Mouse (Mus musculus) frontal cortex, postnatal 10 days (tissue): ENCODE measurements around the gene Smim14.
A peak's percentile ranks its signal among the peaks of the same experiment; 100 is the strongest.

ENCODE experiments used
- DNase-seq, 2 experiments: peaks; one replicate each; pipeline ENCODE4 v3.0.0; 2022; ENCODE audit warnings: low spot score in 2 of 2, mixed read lengths in 1 of 2

The Smim14 gene

DNA sequence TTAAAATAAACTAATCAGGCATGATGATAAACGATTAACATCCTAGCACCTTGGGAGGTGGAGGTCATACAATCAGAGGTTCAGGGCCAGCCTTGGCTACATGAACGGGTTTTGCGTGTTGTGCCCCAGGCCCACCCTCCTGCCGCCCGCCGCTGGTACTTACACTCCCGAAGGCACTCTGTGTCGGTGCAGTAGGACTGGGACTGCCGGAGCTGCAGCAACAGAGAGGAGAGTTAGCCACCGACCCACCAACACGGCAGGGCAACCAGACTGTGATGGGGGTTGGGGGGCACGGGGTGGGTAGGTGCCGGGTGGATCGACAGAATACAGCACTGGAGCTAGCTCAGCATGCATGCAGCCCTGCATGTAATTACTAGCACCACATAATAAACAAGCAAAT is 76.6 kb downstream of the Smim14 start:
- no peak for DNase-seq

DNA sequence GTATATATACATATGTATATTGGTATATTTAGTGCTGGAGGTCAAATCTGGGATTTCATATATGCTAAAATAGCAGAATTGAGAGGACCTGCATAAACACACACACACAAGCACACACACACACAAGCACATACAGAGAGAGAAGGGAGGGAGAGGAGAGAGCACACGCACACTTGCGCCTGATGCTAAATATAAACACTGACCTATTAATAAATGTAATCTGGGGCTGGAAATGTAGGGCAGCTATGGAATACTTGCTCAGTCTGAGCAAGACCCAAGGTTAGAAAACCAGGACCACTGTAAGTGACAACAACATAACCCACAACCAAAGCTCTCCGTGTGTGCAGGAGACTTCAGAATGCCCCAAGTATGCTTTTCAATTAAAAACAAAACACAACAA is 77.5 kb downstream of the Smim14 start:
- no peak for DNase-seq

DNA sequence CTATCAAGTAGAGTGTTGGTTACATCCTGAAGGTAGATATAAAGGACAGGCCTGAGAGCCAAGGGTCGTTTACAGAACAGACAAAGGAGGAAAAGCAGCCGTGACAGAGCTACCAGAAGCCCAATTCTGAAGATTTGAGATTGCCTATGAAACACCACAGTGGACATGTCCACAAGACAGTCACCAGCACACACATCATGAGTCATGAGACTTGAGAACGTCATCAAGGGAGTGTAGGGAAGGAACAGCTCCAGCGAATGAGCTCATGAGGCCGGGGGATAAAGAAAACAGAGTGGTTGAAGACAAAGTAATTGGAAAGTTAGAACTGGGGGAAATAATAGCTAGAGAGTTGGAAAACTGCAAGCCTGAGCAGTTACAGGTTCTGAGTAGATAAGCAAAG is 79.1 kb downstream of the Smim14 start:
- no peak for DNase-seq

DNA sequence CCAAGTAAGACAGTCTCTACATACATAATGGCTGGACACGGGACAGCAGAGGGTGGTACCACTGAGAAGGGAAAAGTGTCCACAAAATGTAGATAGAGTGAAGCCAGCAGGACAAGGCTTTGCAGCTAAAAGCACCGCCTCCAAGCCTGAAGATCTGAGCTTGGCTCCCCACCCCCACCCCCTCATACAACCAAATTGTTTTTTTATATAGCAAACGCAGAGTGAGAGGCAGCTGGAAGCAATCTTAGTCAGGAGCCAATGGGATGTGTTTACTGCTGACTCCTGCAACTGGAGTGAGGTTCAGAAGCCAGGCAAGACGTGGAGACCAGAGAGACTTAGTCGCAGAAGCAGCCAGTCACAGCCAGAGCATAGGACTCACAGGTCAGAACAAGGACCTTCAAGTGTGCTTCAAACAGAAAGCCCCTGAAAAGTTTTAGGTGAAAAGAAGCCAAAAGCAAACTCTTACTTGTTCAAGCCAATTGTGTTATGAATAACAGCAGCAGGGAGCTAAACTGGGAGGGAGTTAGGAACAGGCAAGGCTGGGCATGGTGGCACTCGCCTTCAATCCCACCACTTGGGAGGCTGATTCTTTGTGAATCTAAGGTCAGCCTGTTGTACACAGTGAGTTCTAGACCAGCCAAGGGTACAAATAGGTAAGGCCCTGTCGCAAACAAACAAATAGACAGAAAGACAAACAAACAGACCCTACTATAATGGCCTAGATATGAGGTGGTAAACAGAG is 79.7 kb downstream of the Smim14 start:
- no peak for DNase-seq

DNA sequence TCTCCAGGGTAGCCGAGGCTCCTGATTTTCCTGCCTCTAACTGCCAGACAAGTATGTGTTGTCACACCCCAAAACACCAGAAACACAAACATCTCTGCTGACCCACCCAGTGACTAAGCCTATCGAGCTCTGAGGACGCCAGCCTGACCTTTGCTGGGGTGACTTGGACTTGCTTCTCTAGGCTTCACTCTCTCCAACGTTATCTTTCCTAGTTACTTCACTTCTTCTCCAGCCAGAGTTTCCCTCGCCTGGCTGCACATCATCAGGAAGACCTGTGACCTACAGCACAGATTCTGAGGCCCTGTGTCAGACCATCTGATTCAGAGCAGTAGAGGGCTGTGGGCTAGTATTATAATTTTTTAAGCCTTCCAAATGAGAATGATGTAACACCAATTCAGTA is 82.2 kb downstream of the Smim14 start:
- no peak for DNase-seq

DNA sequence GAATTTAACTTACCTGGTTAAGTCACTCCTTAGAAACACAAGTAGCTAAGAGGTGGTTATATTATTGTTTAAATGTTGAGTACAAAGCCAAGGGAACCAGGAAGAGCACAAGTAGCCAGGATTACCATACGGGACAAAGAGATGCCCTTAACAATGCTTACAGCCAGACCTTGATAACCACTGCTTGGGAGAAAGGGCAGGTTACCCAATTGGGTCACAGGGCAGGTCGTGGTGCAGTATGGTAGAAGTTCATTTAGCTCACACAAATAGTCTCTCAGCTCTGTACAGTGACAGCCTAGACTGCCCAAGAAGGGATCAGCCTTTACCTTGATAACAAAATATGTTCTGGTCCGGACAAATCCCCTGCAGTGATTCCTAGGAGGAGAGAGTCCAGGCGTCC is 88.0 kb downstream of the Smim14 start:
- DNase-seq, result no peak

DNA sequence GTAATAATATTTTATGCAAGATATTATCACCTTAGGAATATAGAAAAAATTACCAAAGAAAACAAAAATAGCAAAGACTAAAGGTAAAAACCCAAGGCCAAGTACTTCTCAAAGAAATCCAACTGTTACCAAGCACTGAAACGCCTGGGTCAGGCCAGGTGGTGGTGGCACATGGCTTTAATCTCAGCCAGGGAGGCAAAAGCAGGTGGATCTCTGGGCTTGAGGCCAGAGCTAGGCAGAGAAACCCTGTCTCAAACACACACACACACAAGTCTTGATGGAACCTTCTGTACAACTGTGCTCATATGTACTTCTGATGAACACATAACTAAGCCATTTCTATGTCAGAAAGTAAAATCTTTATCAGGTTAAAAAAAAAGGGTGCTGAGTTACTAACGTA is 89.2 kb downstream of the Smim14 start:
- DNase-seq, result no peak

DNA sequence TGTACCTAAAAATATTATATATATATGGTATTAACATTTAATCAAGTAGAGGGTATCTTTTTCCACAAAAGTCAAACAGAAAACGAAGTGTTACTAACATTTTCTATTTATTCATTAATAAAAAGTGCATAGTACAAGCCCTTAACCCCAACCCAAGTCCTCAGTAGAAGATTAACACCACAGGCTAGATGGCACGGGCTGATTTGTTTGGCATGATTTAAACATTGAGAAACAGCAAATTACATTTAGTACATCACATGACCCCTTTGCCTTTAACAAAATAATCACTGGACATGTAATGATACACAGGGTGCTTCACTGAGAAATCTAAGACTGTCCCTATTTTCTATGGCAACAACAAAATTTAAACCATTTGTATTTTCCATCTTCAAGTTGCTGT is 90.2 kb downstream of the Smim14 start:
- DNase-seq, result no peak

DNA sequence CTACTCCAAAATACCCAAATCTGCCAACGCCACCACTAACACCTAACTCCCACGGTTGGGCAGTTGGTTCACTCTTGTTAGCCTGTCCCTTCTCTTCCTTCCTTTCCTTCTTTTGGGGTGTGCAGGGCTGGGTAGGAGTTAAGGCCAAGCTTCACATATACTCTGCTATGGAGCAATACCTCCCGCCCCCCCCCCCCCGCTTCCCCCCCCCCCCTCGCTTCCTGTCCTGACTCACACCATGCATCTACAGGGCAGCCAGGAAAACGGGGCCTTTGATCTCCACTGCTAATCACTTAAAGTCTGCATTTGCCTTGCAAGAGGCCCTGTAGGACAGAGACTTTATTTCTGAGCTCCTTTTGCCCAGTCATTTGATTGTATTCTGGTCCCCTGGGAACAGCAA is 92.0 kb downstream of the Smim14 start:
- no peak for DNase-seq

DNA sequence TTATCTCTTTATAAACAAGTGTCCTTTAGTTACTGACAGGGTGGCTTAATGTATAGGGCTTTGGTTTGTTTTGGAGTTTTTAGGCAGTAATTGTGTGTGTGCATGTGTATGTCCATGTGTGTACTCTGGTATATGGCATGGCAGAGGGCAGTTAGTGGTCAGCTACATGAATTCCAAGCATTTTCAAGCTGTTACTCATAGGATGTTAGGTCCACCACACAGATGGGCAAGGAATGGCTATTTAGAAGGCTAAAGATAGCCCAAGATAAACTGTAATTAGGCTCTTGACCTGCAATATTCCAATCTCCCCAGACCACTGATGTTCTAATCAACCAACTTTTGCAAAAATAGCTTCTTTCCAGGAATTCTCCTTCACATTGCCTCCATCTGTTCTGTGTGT is 98.9 kb downstream of the Smim14 start:
- DNase-seq, result no peak

DNA sequence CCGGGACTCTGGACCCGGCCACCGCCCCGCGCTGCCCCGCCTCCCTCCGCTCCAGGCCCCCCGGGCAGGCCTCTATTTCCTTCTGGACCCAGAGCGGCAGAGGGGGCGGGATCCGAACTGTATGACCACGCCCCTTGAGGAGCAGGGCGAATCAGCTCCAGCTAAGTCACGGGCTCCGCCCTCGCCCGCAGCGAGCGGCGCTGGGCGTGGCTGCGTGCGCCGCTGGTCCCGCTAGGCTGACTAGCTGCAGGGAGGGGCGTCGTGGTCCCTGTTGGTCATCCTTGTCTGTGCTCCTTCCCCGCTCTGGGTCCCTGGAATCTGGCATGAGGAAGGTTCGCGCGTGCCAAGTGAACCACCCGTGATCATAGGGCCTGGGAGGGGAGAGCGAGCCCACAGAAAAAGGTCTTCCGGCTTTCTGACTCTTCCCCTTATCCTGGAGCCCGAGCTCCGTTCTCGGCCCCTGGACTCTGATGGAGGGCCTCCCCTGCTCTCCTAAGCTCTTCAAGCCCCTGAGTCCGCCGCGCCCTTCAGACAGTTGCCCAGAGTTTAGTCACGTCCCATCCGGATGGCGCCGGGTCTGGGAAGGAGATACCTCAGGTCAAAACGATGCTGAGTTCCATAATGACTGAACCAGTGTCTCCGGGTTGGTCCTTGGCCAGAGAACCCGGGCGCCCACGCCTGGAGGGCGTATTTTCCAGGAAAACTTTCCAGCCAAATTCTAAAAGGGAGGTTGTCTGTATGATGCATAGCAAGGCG is 101.0 kb downstream of the Smim14 start, which contains the start of gene Ugdh:
Gene Ugdh, minus strand, starts transcription at position 144 of the 756 bp plus-strand sequence.
- peak; percentile 95 to 96 for DNase-seq

DNA sequence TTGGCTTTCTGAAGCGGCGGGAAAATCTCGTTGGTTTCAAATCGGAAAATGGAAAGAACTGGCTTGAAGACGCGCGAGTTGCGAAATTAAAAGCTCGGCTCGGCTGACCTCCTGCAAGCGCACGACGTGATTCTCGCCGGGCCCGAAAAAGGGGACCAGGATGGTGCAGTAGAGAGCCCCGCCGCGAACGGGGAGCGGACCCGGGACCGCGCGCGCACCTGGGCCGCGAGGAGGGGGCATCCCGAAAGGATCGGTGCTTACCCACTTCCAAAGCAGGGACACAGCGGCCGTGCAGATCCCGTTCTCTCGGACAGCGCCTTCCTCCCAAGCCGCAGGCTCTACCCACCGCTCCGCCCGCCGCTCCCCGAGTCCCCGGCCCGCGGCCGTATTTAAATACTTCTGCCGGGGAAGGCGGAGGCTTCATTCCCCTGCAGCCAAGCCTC is 101.6 kb downstream of the Smim14 start:
- no peak for DNase-seq

DNA sequence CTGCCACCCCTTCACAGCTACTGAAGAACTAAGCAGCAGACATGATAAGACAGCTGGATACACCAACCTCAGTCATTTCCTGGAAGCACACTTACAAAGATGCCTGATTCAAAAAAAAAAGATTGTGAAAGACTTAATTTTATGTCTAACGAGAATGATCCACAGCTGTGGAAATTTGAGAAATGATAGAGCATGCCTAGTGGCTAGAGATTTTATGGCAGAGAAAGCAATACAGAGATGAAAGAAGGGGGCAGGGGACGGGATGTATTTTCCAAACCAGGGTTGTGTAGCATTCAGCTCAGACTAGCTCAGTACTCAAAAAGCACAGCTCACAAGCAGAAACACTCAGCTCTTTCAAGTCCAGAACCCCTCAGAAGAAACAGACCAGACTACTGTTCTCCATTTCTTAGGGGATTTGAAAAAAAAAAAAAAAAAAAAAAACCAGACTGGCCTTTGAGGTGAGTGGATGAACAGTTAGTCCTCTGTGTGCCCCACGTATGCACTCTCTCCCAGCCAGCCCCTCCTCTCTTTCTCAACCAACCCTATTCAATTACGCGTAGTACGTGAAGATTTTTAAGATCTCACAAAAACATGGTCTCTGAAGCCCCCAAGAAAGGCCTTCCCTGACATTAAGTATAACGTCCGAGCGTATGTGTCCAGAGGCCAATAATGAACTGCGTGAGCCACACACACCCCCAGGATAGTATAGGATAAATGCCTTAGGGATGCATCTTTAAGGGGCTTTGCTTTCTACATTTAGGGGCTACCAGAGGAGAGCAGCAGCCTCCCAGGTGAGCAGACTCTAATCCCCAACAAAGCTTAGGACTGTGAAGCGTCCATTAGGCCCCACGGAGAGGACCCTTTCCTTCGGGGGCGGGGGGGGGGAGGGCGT is 102.3 kb downstream of the Smim14 start:
- DNase-seq, result peak; percentile 24 to 25

DNA sequence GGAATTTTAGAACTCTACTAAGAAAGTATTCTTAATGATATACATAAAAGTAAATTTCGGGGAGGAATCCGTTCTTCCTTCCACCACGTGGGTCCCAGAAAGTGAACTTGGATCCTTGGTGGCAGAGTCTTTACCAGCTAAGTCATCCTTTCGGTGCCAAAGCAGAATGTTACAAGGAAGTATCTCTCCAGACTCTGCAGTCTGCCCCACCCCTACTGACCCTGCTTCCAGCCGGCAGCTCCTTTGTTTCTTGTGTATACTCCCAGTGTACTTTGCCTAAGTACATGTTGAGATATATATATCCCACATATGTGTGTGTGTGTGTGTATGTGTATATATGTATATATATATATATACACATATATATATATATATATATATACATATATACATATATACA is 107.5 kb downstream of the Smim14 start:
- no peak for DNase-seq

DNA sequence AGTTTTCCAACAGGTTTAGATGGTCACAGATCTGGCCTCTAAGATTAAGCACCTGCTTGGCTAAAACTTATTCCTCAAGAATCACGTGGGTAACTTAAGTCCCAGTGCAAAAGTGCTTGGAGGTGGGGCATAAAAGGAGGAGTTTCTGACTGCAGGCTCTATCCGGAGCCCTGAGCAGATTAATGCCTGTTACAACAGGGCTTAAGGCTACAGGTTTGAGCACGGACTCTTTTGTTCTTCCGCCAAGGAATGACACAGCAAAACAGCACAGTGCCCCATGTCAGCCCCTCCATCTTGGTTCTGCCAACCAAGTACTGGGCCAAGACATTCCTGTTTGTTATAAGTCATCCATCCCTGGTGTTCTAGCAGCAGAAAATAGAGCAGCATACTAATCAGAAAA is 108.7 kb downstream of the Smim14 start:
- DNase-seq, result no peak

DNA sequence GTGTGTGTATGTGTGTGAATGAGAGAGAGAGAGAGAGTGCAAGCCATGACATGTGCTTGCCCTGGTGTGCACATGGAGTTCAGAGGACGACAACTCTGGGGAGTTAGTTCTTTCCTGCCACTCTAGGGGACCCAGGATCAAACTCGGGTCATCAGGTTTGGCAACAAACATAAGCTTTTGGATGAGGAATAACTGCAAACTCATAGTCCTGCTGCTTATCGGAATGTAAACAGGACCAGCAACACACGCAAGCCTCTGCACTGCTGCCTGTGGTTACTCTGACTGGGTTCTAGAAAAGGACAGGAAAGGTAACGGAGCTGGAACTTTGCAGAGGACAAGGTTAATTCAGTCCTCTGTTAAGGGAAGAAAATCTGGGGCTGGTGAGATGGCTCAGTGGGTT is 111.7 kb downstream of the Smim14 start:
- DNase-seq, result no peak

DNA sequence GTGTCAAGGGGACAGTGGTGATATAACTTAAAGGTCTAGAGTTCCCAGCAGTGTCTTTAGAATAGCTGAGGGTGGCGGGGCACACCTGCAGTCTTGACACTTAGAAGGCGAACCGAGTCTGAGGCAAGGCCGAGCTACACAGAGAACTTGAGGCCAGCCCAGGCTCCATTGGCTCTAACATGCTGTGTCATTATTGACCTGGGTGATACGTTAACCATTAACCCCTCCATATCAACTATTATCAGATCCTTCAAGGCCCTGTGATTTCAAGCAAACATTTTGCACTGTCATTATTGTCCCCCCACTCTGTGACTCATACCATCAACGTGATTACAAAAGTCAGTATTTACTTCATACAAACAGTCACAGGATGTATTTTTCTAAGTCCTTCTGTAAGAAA is 112.8 kb downstream of the Smim14 start:
- no peak for DNase-seq

DNA sequence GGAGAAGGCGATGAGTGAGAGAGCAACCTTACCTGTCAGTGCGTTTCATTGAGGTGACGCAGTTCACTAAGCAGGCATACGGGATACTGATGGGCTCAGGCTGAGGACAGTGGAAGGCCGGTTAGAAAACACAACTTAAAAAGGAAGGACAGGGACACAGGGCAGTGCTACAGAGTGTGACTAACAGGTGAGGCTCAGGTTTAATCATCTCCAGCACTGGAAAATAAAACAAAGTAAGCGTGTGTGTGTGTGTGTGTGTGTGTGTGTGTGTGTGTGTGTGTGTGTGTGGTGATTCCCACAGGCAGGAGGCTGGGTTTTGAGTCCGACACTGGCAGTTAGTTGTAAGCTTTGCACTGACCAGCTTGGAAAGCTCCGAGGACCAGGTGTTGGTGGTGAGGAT is 114.2 kb downstream of the Smim14 start:
- DNase-seq, result no peak

DNA sequence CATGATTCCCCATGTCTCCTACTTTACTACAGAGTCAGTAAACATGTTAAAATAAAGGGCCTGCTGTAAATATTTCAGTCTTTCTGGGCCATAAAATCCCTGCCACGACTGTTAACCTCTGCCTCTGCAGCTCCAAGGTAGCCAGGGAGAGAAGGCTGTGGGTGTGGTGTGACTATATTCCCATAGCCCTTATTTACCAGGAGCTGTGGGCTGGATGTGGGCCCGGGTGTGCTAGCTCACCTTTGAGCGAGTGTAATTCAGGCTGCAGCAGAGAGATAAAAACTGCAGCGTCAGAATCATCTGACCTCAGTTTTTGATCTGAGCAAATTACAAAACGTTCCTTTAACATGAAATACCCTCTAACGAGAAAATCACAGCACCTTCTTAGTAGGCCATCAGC is 116.2 kb downstream of the Smim14 start:
- no peak for DNase-seq

DNA sequence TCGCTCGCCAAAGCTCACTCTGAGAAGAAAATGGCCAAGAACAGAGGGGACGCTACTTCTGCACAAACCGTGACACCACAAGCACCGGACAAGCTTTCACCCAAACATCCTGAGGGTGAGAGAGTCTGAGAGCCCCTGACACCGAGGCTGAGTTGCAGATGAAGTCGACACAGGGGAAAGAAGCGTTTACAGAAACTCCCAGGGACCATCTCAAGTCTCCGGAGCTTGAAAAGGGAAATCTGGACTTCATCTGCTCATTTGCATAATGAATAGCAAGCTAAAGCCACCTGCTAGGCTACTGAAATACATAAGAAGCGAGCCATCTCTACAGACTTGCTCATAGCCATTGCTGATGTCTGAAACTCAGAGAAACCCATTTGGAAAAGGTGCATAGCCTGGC is 117.8 kb downstream of the Smim14 start:
- no peak for DNase-seq

DNA sequence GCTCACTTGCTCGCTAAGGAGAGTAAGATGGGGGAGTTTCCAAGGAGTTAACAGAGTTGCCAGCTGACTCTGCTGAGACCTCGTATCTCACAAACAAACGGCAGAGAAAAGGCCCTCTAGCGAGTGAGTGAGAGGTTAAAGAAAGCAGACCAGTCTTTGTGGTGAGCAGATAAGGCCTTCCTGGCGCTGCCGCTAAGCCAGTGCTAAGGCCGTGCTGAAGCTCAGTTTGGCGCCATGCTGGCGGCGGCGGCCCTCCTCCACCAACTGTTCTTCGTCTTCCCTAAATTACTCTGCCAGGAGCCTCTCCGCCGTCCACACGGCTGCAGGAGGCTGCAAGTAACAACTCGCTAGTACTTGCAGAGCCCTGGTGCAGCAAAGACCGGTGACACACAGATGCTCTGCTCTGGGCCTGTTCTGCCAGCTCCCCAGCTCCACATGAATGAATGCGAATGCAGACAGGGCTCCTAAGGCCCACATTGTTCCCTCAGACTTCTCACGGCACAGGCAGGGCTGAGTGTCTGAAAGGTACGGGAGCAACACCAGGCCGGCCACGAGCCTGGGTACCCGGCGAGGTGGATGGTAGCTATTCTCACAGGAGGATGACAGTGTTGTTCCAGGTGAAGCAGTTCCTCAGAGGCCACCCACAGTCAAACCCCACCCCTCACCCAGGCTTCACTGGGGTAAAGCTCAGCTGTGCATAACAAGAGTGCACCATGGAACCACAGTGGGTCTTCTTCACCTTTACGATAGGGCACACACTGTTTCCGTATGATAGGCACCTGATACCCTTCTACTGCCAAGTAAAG is 121.1 kb downstream of the Smim14 start:
- no peak for DNase-seq
